Mouse (Mus musculus): ENCODE data around the gene Rfx1.

Gene Rfx1

GRCm38 (mm10) chr8:84060245-84060644 is 6.4 kb upstream of the Rfx1 start:
- no peak for DNase-seq (ENCODE audit: low spot score in 2 of 2)

DNA sequence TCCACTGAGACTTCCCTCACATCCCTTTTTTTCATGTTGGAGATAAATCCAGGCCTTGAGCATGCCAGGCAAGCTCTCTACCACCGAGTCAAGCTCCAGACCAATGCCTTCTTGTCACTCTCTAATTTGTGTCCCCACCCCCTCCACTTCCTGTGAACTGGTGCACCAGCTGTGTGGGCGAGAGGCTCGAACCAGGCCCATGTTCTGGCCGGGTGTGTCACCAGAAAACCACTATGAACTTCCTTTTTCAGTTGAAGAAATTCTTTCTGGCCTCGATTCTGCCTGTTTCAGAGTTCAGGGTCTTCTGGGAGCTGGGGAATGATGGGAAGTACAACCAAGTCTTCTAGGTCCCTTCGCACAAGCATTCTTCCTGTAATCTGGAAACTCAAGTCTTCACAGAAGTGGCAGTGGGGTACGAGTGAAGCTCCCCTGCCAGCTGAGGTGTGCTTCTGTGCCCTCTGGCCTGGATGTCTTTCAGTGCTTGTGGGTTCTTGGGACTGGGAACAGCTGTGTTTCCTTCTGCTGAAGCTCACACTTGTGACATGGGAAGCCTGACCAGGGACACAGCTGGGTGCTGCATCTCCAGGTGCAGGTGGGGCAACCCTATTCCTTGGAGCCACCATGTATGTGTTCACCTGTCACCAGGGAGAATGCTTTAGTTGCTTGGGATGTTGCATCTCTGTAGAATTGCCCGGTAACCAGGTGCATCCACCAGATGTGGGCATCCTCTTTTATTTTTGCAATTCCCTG is 2.6 kb upstream of the Rfx1 start:
- peak; percentile 90 for DNase-seq (ENCODE audit: low spot score in 2 of 2)

DNA sequence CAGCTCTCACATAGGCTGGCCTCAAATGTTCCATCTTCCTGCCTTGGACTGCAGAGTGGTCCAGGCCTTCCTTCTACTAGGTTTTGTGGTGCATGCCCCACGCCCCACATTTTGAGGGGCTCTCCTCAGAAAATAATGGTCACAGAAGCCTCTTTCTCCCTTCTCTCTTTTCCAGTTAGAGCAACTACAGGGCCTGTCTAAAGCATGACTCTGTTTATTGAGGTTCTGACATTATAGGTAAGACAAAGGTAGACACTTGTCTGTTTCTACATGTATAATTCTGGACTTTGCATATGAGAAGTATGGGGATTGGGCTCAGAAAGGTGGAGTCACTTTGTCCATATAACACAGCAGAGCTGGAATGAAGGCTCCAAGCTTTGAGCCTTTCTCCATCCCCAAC is 1.6 kb upstream of the Rfx1 start, which contains the start of gene Gm10643:
TSS of gene Gm10643 (minus strand) at position 101 of the 400 bp plus-strand sequence.
- no peak for DNase-seq (ENCODE audit: low spot score in 2 of 2)

GRCm38 (mm10) chr8:84065457-84066072 is 1.1 kb upstream of the Rfx1 start:
- no peak for DNase-seq (ENCODE audit: low spot score in 2 of 2)

DNA sequence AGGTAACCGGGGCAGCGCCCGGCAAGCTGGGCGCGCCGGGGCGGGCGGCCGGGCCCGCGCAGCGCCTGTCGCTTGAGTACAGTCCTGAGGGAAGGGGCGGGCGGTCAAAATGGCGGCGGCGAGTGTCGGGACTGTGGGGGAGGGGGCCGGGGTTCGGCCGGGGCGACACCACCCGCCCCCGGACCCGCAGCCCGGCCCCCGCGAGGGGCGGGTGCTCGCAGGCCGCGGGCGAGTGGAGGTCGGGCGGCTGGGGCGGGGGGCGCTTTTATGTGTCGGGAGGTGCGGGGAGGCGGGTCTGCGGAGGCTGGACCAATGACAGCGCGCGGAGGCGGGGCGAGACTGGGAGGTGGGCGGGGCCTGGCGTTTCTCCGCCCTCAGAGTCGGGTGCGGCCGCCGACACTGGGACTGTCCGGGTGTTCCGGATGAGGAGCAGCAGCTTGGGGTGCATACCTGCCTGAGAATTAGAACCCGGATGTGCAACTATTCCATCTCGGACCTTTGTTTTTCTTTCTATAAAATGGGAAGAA is 476 bp downstream of the Rfx1 start:
- DNase-seq (ENCODE audit: low spot score in 2 of 2), result peak; percentile 95

DNA sequence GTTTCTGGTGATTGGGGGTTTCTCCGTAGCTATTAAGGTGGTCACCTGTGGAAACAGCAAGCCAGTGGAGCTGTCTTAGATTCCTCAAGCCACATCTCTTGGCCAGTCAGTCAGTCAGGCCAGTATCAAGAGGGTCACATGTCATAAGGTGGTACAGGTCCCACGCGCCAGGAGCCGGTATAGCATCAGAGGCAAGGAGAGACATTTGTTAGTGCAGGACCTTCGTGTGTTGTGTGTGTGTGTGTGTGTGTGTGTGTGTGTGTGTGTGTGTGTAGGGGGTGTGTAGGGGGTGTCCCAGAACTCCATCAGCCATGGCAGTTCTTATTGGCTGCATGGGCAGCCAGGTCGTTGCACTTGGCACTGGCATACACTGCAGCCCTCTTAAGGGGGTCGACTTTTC is 1.3 kb downstream of the Rfx1 start:
- DNase-seq (ENCODE audit: low spot score in 2 of 2), result no peak

DNA sequence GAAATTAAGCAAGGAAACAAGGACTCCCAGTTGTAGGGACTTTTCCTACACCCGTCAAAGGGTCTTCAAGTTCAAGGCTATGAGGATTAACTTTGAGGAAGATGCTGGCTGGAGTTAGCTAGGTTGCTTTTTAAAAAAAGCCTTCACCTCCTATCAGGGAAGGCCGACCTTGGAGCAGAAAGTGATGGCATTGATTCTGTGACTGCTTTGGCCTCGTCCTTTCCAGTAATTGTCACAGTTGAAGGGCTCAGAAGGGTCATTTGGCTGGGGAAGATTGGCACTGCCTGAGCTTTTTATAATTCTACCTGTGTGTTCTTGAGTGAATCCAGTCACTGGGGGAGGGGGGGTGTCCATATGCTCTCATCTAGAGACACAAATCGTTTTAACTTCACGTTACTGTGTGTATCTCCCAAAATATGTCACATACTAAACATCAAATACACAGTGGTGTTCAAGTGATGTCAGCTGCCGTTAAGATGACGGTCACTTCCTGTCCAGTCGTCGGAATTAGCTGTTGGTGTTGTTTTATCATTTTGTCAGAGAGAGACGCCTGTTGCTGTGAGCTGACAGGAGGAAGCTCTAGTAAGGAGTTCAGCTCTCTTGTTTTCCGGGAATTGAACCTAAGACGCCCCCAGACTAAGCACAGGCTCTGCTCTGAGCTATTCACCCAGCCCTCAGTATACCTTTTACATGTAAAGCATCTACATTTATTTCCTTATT is 1.8 kb downstream of the Rfx1 start:
- no peak for DNase-seq (ENCODE audit: low spot score in 2 of 2)

DNA sequence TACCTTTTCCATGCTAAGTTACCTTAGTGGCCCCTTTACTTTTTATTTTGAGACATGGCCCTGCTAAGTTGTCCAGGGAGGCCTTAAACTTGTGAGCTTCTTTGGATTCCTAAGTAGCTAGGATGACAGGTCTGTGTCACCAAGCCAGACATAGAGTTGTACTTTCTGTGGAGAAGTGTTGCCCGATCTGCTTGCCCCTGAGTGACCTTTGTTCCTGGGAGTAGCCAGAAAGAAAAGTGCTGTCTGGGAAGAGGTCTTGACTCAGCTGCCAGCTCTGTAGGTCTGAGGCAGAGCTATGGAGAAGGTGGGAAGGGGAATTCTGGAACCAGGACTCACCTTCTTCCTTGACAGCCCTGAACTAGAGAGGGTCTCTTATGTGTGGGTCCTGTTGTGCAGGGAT is 2.5 kb downstream of the Rfx1 start:
- no peak for DNase-seq (ENCODE audit: low spot score in 2 of 2)

- no peak for DNase-seq (ENCODE audit: low spot score in 2 of 2)
Measured at GRCm38 (mm10) chr8:84069750-84070149, 3.1 kb downstream of the Rfx1 start.

GRCm38 (mm10) chr8:84070241-84070640 is 3.6 kb downstream of the Rfx1 start:
- no peak for DNase-seq (ENCODE audit: low spot score in 2 of 2)

GRCm38 (mm10) chr8:84070667-84071066 is 4.0 kb downstream of the Rfx1 start:
- no peak for DNase-seq (ENCODE audit: low spot score in 2 of 2)

DNA sequence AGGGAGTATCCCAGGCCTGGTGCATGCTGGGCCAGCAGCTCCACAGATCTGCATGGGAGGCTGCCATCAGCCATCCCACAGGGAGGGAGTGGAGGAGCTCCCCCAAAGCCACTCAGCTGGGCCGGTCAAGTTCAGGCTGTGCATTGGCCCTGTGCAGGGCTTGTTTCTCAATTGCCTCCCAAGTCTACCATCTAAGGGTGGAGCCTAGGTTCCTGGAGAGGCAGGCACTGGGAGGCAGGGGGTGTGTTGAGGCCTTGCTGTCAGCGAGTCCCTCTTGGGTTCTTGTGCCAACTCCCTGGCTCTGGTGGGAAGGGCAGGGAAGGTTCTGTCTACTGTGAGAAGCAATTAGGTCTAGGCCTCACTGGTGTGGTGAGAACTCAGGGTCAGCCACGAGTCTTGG is 5.3 kb downstream of the Rfx1 start:
- no peak for DNase-seq (ENCODE audit: low spot score in 2 of 2)

DNA sequence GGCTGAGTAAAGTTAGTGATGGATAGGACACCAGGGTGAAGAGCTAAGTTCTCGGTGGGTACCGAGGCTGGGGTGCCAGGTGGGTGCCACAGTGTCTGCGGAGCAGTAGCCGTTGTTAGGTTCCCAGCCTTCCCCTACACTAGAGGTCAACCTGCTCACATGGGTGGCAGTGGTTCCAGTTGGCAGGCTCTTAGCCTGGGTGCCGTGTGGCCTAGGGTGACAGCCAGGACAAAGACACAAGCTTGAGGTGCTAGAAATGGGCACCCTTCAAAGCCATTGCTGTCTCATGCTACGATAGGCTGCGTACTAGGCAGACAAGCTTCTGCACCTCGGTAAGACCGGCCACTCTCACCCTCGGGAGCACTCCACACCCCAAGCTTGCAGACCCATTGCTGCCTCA is 5.7 kb downstream of the Rfx1 start:
- DNase-seq (ENCODE audit: low spot score in 2 of 2), result no peak

DNA sequence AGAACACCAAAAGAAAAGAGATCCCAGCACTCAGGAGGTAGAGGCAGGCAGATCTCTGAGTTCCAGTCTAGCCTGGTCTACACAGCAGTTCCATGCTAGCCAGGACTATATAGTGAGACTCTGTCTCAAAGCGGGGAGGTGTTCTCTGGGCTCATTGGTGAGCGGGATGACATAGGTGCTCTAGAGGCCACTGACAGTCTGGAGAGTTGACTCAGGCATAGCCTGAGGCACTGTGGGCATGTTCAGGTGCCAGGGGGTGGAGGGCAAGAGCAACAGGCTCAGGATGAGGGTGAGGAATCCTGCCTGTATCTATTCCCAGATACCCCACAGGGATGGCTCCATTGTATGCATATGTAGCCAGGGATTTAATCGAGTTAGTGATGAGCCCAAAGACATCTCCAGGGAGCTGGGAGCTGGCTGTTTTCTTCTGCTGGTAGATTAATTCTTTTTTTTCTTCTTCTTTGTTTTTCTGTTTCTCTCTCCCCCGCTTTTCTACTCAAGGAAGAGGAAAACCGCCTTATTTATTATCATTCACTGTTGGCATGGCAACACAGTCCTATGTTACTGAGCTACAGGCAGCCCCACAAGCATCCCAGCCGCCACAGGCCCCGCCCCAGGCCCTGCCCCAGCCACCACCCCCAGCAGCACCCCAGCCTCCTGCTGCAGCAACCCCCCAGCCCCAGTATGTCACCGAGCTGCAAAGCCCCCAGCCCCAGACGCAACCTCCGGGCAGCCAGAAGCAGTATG is 6.8 kb downstream of the Rfx1 start:
- no peak for DNase-seq (ENCODE audit: low spot score in 2 of 2)

DNA sequence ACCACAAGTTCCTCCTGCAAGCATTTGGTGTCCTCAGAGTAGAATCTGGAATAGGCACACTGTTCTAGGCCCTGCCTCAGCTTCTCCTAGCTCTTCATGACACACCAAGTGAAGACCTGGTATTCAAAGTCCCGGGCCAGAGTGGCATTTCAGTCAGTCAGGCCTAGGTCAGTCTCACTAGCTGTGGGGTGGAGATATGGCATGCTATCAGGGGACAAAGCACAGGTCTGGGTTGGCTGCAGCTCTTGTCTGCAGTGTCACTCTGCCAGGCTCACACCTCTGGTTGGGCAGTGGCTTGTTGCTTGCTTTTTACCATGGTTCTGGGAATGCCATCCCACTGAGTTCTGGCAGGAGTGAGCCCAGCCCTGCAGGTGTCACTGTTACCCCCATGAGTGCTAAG is 9.8 kb downstream of the Rfx1 start:
- DNase-seq (ENCODE audit: low spot score in 2 of 2), result no peak

DNA sequence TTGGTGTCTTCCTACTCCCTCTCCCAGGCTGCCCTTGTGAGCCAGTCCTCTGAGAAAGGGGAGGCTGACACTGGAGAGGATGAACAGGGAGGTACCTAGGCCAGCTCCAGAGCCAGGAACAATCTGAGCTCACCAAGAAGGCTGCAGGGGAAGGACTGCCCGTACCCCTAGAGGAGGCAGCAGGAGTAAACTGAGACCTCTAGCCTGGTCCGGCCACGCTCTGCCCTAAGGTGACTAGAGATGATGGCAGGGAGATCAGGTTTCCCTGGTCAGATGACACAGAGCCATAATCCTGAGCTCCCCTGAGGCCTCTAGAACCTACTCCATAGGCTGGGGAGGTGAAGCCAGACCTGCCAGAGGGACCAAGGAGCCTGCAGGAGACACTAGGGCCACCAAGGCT is 10.2 kb downstream of the Rfx1 start:
- no peak for DNase-seq (ENCODE audit: low spot score in 2 of 2)

DNA sequence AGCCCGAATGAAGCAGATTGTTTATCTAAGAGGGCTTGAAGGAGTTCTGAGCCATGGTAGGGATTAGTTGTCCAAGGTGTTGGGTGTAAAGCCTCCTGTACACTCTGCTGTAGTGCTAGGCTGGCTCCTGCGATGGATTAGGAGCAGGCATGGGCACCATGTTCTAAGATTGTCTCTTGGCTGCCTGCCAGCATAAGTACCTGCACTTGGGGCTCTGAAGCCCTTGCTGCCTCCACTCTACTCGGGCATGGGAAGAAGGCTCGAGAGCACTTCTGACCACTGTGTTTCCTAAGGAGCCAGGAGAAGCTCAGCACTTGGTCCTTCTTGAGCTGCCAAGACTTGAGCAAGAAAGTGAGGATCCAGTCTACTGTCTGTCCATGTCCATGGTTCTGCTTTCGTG is 12.6 kb downstream of the Rfx1 start:
- DNase-seq (ENCODE audit: low spot score in 2 of 2), result no peak

- no peak for DNase-seq (ENCODE audit: low spot score in 2 of 2)
Measured at GRCm38 (mm10) chr8:84083829-84084241, 17.2 kb downstream of the Rfx1 start.

GRCm38 (mm10) chr8:84084341-84085115 is 17.9 kb downstream of the Rfx1 start:
- DNase-seq (ENCODE audit: low spot score in 2 of 2), result no peak

GRCm38 (mm10) chr8:84087156-84087555 is 20.5 kb downstream of the Rfx1 start:
- DNase-seq (ENCODE audit: low spot score in 2 of 2), result no peak

DNA sequence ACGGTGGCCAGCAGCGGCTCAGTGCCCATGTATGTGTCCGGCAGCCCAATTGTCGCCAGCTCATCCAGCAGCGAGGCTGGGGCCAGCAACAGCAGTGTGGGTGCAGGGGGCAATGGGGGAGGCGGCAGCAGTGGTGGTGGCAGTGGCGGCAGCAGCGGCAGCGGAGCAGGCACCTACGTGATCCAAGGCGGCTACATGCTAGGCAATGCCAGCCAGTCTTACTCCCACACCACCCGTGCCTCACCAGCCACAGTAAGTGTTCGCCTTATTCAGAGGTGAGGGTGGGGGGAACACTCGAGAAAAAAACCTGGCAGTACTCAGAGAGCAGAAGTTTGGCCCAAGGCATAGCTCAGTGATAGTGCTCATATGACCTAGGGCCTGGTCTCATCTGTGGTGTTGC is 21.2 kb downstream of the Rfx1 start:
- no peak for DNase-seq (ENCODE audit: low spot score in 2 of 2)
